Mouse (Mus musculus): Measurements from ENCODE around the gene Rere.

DNA sequence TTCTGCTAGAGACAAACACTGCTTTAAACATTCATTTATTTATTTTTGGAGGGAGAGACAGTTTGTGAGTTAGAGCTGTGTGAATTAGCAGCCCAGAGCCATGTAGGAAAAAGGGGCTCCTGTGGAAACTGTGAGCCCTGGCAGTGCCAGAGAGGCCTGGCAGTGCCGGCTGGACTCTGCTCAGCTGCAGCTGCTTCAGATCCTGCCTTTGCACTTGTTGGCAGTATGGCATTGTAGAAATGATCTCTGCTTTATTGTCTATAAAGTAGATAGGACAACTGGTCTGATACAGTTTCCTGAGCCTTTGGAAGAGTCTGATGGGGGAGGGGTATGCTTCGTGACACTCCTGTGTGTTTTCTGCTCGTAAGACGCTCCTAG, 121.2 kb downstream of the Rere start:
- TF ChIP-seq ZC3H11A (IDR thresholded peaks at IDR 0.05; ENCODE audit: borderline replicate concordance, low read depth, low read length) (no peak), CHD2 (IDR thresholded peaks at IDR 0.05; ENCODE audit: low read depth, low read length) (no peak), HCFC1 (IDR thresholded peaks at IDR 0.05; ENCODE audit: borderline replicate concordance, insufficient read depth, low read length) (no peak), MAFK (IDR thresholded peaks at IDR 0.05; ENCODE audit: insufficient read depth, low read depth, low read length) (no peak)
